Mouse (Mus musculus) megakaryocyte, embryonic 14.5 days (primary cell): ENCODE results near the gene Myo15b.

Experiments
- FLI1 ChIP-seq: IDR thresholded peaks from 2 replicates; pipeline ENCODE4 v1.6.1; 2012; ENCODE audit warnings: low read length, inconsistent platforms, mixed read lengths
- GATA1 ChIP-seq: IDR thresholded peaks from 3 replicates; pipeline ENCODE4 v1.6.1; 2012; ENCODE audit warnings: mixed read lengths, low read length, inconsistent platforms, borderline replicate concordance

GRCm38 (mm10) chr11:115881002-115881401, 22.8 kb downstream of the Myo15b start:
- TF ChIP-seq GATA1 (no peak), FLI1 (no peak)
